ENCODE assay signal across 10 mouse cellular contexts in genomic region chr16:97670131-97671038, GRCm38 (mm10). TPM values are rescaled to one million over a fixed set of nuclear protein-coding genes. Genes with fewer than 3 reads are reported as not detected.
DNase-seq lines count a peak whose midpoint lies in the region; ATAC-seq and TF ChIP-seq lines count a peak whose summit lies in the region.
"Had no signal": no experiment of that assay in that cellular context is flagged by ENCODE, and none has a peak within 500 bp of the region (broad histone marks: within the 10 kb centered on the region; RNA-seq: fewer than 3 reads in every experiment).

No protein-coding gene starts in this region.

- H3K27me3 ChIP-seq in hindbrain, postnatal 0 days (ENCODE audit: insufficient read depth, low read length), result no peaks in the 10 kb centered on the region
- H3K27me3 ChIP-seq in hindbrain, embryonic 10.5 days (ENCODE audit: insufficient read depth, poor library complexity, severe bottlenecking), result no peaks in the 10 kb centered on the region
- no peaks in the 10 kb centered on the region for H3K27me3 ChIP-seq in lung, embryonic 14.5 days (ENCODE audit: insufficient read depth, low read length)
- H3K27me3 ChIP-seq: midbrain, embryonic 12.5 days had no signal

- TF ChIP-seq POLR2A in brain, embryonic 14.5 days (IDR thresholded peaks at IDR 0.05; ENCODE audit: borderline replicate concordance, extremely low read depth, insufficient read depth, insufficient read length, poor library complexity, severe bottlenecking), result no peak

- H3K9ac ChIP-seq in hindbrain, postnatal 0 days (replicated peaks; ENCODE audit: low read length), result no peak overlapping the region
- H3K9ac ChIP-seq in lung, embryonic 14.5 days, result no peak overlapping the region
- H3K9ac ChIP-seq: heart, embryonic 13.5 days; midbrain, embryonic 12.5 days had no signal

- H3K27ac ChIP-seq in hindbrain, postnatal 0 days, result peak overlapping the region; percentile 22; the same call in 1 of the 2 replicates
- no peak overlapping the region for H3K27ac ChIP-seq in hindbrain, embryonic 10.5 days
- H3K27ac ChIP-seq in lung, embryonic 14.5 days (ENCODE audit: low read depth), result no peak overlapping the region
- H3K27ac ChIP-seq: heart, embryonic 13.5 days; midbrain, embryonic 12.5 days had no signal

- ATAC-seq in hindbrain, postnatal 0 days, result peak; percentile 58
- ATAC-seq in lung, embryonic 14.5 days (ENCODE audit: insufficient read depth), result 0 out of 2 replicates have a peak, but pooled peaks have one; percentile 57

- no peaks in the 10 kb centered on the region for H3K36me3 ChIP-seq in hindbrain, postnatal 0 days (ENCODE audit: insufficient read depth, low read length)
- H3K36me3 ChIP-seq in hindbrain, embryonic 10.5 days, result no peaks in the 10 kb centered on the region
- no peaks in the 10 kb centered on the region for H3K36me3 ChIP-seq in lung, embryonic 14.5 days (ENCODE audit: insufficient read depth)
- H3K36me3 ChIP-seq: heart, embryonic 13.5 days; midbrain, embryonic 12.5 days had no signal

- H3K4me1 ChIP-seq in hindbrain, postnatal 0 days (ENCODE audit: insufficient read depth, low read length), result no peaks in the 10 kb centered on the region
- no peaks in the 10 kb centered on the region for H3K4me1 ChIP-seq in hindbrain, embryonic 10.5 days (replicated peaks)
- no peaks in the 10 kb centered on the region for H3K4me1 ChIP-seq in lung, embryonic 14.5 days (ENCODE audit: insufficient read depth)
- H3K4me1 ChIP-seq: midbrain, embryonic 12.5 days had no signal

- 64% methylated on average over 8 of the region's 8 CpGs for WGBS in hindbrain, postnatal 0 days
- WGBS in hindbrain, embryonic 10.5 days, result 82% methylated on average over 8 of the region's 8 CpGs
- 68% methylated on average over 8 of the region's 8 CpGs for WGBS in lung, embryonic 14.5 days

- no peak overlapping the region for H3K4me2 ChIP-seq in hindbrain, postnatal 0 days (ENCODE audit: low read depth, low read length)
- H3K4me2 ChIP-seq in lung, embryonic 14.5 days, result no peak overlapping the region
- H3K4me2 ChIP-seq: heart, embryonic 13.5 days; midbrain, embryonic 12.5 days had no signal

- H3K4me3 ChIP-seq in hindbrain, postnatal 0 days (ENCODE audit: low read length), result no peak overlapping the region
- no peak overlapping the region for H3K4me3 ChIP-seq in hindbrain, embryonic 10.5 days
- H3K4me3 ChIP-seq in lung, embryonic 14.5 days (ENCODE audit: low read depth, low read length), result no peak overlapping the region
- H3K4me3 ChIP-seq: heart, embryonic 13.5 days; midbrain, embryonic 12.5 days had no signal

- peak; percentile 52 for TF ChIP-seq CTCF in hindbrain, postnatal 0 days (IDR thresholded peaks at IDR 0.05; ENCODE audit: low read depth)
- no peak for TF ChIP-seq CTCF in brain, embryonic 14.5 days (IDR thresholded peaks at IDR 0.05; ENCODE audit: borderline replicate concordance, extremely low read depth, insufficient read depth, insufficient read length)
- peak; percentile 27; the same call in 1 of the 2 replicates for TF ChIP-seq CTCF in lung, embryonic 14.5 days (IDR thresholded peaks at IDR 0.05; ENCODE audit: low read depth)

- H3K9me3 ChIP-seq in hindbrain, postnatal 0 days (ENCODE audit: low read length), result no peaks in the 10 kb centered on the region
- H3K9me3 ChIP-seq in hindbrain, embryonic 10.5 days, result no peaks in the 10 kb centered on the region
- no peaks in the 10 kb centered on the region for H3K9me3 ChIP-seq in lung, embryonic 14.5 days (ENCODE audit: low read depth, low read length)
- H3K9me3 ChIP-seq: heart, embryonic 13.5 days; midbrain, embryonic 12.5 days had no signal

- peak; percentile 50 for DNase-seq in hindbrain, postnatal 0 days (ENCODE audit: low spot score)
- DNase-seq in hindbrain, embryonic 10.5 days (ENCODE audit: low spot score), result no peak
- peak; percentile 5 for DNase-seq in brain, embryonic 14.5 days (ENCODE audit: low read depth)
- DNase-seq in kidney, adult 18-20 months, result peak; percentile 35
- peak; percentile 37 for DNase-seq in lung, embryonic 14.5 days
- DNase-seq in c-Kit-positive CD71-positive TER-119-positive erythroid progenitor cells, embryonic 14.5 days (ENCODE audit: low spot score), result no peak
- DNase-seq in thymus, postnatal 14 days, result no peak
- DNase-seq in natural killer cell, adult 2 months (ENCODE audit: low spot score in 2 of 2), result no peak

RNA-seq across cellular contexts. Expression of gene Tmprss2, which starts 59.4 kb away (rescaled TPM):
- total RNA-seq in hindbrain, postnatal 0 days (2014; rRNA removed), result not detected in 2 replicates
- polyA plus RNA-seq in hindbrain, postnatal 0 days (2015; fragmentation: Nextera tagmentation; extraction: Ambion mirVana), result 0.04 and 0.30 TPM in 2 replicates
- 0.46 and 0.50 TPM in 2 replicates for polyA plus RNA-seq in hindbrain, embryonic 10.5 days (2016; fragmentation: Nextera tagmentation; extraction: Ambion mirVana)
- polyA plus RNA-seq in brain, embryonic 14.5 days (2012; rRNA removed), result 0.20 and 0.64 TPM in 2 replicates
- 6.4 and 7.4 TPM in 2 replicates for polyA plus RNA-seq in lung, embryonic 14.5 days (2014; fragmentation: Nextera tagmentation; extraction: Ambion mirVana)

Comparison
In these comparisons a context has a peak if more than half of its experiments do, and no peak if none do; other contexts are left out.
1. DNase-seq: peak in hindbrain, postnatal 0 days (single experiment), brain, embryonic 14.5 days (single experiment), kidney, adult 18-20 months (single experiment) and lung, embryonic 14.5 days (single experiment); none in hindbrain, embryonic 10.5 days (single experiment), c-Kit-positive CD71-positive TER-119-positive erythroid progenitor cells, embryonic 14.5 days (single experiment), thymus, postnatal 14 days (single experiment) and natural killer cell, adult 2 months (0 of 2).